Mouse (Mus musculus): ENCODE measurements around the gene Fam186b.

The Fam186b gene

DNA sequence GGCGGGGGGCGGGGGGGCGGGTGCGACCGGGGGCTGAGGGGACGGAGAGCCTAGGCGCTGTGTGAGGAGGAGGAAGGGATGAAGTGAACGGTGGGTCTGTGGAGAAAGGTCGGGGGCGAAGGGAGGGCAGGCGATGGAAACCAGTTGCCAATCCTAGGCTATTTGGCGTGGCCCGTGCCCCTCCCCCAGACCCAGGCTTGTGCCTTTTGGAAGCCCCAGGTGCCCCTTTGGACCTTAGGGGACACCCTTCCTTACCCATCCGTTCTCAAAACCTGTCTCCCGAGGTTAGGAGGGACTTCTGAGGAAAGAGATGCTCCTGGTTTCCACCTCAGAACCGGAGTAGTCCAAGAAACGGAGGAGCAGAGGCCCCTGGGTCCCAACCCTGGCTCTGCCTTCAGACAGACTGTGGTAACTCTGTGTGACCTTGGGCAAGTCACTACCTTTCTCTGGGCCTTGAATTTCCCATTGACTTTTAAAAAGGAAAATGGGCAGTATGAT is at the start of gene Fam186b:
TSS of gene Fam186b (minus strand) at position 405 of the 498 bp plus-strand sequence.
- no peak for DNase-seq (ENCODE audit: extremely low spot score, low spot score)

DNA sequence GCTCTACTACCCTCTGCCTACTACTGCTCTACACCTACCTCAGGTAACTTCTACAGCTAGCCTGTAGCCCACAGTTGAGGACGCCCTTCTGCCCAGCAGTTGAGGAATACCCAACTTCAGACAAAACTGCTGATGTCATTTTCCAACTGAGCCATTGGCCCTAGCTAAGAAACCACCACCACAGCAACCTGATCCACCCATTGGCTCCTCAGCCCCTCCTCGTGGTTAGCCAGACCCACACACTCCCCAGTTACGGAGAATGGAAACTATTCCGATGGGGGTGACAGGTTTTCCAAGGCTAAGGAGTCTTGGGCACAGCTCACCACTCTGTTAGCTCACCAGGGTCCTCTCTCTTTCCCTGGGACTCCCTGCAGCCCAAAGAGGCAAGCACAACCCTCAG is 49.3 kb upstream of the Fam186b start:
- no peak for DNase-seq (ENCODE audit: extremely low spot score, low spot score)

DNA sequence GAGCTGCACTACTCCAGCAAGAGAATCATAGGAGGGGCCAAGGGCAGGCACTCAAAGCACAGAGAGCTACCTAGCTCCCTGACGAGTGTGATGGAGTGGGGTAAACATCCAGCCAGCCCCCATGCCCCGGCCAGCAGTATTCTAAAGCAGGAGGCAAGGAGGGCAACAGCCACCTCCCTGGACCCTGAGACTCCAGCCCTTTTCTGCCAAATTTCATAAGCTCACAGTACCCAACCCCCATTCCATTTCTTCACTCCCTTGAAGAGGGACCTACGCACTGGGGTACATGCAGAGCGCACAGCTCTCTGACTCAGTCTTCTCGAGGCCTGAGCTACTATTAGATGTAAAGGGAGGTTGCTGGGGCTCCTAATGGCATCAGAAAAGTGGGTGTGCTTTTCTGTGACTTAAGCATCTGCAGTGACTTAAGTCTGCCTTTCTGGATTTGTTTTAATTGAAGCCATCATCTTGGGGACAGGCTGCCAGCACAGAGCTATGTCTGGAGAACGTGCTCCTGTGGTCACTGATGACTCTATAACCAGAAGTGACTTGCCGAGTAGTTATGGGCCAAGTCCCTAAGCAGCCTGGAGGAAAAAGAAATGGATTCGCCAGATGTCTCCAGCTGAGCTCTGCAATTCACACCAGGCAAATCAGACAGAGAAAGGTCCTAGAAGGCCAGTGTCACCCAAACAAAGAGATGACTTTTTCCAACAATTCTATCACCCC is 48.6 kb upstream of the Fam186b start:
- DNase-seq (ENCODE audit: extremely low spot score, low spot score): no peak

DNA sequence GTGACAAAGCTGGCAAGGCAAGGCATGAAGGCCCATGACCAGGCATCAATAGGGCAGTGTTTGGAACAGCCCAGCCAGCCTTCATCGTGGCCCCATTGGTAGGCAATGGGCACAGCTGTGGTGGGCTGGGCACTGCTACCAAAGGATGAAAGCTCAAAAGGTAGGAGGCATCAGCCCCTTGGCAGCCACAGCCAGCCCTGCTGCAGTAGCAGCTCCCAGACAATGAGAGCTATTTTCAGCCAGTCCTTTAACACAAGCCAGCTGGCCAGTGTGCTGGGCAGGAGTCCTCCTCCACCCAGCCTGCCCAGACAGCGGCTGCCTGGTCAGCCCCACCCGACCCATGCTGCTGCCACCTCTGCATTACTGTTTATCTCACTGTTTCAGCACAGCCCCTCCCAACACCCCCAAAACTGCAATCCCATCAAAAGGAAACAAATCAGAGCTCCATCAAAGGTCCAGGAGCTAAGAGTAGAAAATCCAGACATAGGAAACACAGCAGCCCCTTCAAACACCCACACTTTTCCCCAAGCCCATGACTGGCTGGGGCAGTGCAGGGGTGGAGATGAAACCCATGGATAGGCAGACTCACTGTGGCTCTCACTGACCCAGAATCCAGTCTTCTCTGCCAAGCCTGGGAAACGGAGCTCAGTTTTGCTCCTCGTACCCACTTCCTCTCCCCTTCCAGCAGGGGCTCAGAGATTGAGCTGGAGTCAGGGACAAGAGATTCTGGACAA is 47.9 kb upstream of the Fam186b start:
- no peak for DNase-seq (ENCODE audit: extremely low spot score, low spot score)

DNA sequence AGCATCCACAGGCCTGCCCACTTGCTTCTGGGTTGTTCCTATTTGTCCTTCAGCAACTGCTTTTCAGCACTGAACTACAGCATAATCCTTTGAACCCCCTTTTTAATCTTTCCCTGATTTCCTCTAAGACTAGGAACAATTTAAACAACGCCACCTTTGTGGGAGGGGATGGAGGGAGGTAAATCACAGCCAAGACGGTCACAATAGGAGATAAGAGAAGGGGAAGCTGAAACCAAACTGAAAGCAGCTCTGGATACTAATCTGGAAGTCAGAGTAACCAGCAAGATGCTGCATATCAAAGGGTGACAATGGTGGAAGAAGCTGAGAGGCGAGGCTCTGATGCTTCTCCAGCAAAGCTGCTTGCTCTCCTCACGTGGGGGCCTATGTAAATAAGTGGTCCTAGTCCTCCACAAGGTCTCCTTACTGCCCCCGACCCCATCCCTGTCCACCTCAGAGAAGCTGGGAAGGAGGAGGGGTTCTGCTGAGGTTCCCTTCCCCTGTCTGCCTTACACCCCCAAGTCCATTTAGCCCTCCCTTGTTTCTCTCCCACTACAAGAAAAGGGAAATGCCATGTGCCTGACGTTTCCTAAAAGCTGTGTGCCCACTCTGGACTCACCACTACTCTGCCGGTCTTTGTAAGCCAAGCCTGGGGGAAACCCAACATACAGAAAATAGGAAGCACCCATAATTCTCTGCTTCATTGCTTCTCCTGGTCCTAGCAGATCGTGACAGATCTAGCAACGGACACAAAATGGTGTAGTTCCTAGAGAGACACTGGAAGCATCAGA is 46.7 kb upstream of the Fam186b start:
- no peak for DNase-seq (ENCODE audit: extremely low spot score, low spot score)

DNA sequence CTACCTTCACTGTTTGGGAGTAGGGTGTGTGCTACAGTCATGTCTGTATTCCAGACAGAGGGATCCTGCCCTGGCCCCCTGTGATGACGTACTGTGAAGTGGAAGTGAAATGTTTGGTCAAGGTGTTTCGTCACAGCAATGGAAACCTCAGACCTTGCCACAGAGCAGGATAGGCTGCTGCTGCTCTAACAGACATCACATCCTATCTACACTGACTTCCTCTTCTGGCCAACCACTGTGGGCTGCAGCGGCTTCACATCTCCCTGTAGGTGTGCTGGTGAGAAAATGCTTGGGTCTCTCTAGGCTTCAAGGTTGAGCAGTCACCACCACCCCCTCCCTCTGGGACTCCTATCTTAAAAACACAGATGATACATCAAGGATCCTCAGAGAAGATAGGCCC is 45.4 kb upstream of the Fam186b start:
- DNase-seq (ENCODE audit: extremely low spot score, low spot score): no peak

DNA sequence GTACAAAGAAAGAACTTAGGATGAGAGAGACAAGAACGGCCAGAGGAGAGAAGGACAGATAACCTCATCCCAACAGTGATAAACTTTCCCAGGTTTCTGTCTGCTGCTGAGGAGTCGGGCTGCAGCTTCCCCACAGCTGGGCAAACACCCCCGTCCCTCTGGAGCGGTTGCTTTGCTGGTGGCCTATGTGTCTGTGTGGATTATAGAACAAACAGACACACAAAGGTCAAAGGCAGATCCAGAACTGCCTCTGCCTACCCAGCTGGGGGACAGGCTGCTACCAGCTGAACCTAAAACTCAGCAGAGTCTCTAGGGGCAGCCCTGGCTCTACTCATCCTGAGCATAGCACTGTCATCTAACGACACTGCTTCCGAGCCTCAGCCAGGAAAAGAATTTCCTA is 44.0 kb upstream of the Fam186b start:
- DNase-seq (ENCODE audit: extremely low spot score, low spot score): no peak

DNA sequence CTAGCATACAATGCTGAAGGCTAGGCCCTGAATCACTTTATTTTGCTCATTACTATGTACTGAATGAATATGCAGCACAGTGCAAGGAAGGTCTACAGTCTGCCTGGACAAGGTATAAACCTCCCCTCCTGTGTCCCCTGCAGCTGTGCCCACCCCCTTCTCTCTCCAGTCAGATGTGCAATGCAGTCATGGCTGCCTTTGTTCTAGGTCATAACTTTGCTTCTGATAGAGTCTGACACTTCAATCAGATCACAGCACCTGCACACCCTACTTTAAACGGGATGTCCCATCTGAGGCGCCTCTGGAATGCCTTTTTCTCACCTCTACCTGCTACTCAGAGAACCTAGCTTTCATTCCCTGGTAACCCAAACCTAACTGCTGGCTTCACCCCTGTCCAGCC is 43.2 kb upstream of the Fam186b start:
- DNase-seq (ENCODE audit: extremely low spot score, low spot score): no peak

DNA sequence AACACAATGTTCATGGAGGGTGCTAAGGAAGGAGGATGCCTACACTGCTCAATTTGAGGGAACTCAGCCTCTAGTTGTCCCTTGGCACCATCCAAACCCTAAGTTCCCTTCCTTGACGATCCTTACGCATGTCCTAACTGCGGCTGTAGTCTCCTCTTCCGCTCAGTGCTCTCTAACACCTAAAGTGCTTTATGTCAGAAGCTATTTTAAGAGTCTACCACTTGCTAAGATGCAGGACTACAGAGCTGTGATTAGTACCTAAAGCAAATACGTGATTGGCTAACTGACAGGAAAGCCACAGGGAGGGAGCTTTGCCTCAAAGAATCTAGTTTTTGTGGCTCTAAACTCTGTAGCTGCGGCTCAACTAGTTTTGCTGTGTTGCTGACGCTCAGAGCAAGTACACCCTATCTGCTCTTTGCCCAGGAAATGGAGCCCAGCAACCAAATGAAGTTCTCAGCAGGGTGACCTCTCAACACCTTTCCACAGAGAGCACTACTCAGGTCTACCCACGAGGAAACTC is 40.2 kb upstream of the Fam186b start:
- no peak for DNase-seq (ENCODE audit: extremely low spot score, low spot score)

DNA sequence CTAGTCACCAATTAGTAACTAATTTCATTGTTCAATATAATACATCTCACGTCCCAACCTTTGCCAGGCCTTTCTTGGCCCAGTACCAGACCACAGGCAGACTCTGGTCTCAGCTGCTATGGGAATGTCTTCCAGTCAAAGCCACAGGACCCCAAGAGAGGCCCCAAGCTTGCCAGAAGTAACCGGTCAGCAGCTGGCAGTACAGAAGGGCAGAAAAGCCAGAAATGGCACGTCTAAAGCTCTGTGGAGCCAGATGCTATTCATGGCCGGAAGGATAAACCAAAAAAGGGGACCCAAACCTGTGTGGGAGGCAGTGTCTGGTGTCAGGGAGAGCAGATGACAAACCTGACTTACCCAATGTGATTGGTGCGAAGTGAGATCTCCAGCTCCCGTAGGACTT is 38.8 kb upstream of the Fam186b start:
- no peak for DNase-seq (ENCODE audit: extremely low spot score, low spot score)

DNA sequence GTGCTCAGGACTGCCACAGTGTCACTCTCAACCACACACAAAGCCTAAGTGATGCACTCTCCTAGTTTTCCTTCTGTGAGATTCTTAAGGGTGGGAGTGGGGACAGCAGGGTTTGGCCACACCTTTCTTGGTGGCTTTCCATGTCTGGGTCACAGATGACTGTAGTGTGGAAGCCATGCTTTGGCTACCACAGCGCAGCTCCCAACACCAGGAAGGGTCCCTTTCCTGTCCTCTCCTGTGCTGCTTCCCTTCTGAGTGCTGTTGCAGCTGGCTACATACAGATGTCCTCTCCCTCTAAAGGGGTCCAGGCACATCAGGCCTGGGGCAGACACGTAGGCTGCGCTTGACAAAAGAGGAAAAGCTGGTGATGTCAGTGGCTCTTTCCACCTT is 38.0 kb upstream of the Fam186b start:
- no peak for DNase-seq (ENCODE audit: extremely low spot score, low spot score)

DNA sequence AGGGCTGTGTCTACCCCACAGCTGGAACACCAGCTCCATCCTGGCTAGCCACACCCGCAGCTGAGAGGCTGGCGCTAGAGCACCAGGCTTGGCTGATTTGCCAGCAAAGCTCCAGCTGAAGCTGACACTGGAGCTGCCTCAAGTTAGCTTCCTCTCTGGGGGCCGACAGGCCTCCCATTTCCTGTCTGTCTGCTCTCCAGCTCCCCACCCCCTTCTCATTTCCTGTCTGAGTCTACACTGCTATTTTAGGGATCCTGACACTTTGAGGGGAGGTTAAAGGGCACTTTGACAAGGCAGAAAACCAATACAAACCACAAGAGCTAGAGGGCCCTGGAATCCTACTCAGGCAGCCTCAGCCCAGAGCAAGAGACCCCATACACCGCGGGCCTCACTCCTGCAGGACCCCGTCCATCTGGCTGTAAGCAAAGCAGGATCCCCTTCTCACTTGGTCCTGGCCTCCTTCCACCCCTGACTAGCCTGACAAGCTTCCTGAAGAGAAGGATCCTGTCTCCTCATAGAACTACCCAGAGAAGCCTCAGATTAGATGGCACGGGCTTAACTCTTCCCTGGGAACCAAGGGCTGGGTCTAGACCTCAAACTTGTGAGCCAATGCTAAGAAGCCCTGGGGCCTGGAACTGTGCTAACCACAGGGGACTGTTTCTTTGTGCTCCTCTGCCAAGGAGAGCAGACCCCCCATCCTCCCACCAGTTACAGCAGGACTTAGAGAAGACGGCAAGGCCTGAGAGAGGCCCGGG is 37.4 kb upstream of the Fam186b start:
- peak; percentile 66 for DNase-seq (ENCODE audit: extremely low spot score, low spot score)

DNA sequence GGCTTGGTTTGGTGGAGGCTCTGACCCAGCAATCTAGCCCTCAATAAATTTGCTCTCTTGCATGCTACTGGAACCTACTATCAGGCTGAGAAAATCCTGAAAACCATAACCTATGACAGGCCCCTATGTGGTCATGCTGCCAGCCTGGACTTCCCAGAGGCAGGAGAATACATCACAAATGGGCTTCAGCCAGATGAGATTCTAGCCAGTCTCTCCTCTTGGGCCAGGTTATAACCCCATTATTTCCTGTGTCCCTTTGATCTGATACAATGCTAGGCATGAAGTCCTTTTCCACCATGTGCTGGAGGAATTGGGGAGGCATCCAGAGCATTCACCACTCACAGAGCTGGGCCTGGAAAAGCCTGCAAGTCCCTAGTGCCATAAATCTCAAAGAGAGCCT is 36.4 kb upstream of the Fam186b start:
- DNase-seq (ENCODE audit: extremely low spot score, low spot score): no peak

DNA sequence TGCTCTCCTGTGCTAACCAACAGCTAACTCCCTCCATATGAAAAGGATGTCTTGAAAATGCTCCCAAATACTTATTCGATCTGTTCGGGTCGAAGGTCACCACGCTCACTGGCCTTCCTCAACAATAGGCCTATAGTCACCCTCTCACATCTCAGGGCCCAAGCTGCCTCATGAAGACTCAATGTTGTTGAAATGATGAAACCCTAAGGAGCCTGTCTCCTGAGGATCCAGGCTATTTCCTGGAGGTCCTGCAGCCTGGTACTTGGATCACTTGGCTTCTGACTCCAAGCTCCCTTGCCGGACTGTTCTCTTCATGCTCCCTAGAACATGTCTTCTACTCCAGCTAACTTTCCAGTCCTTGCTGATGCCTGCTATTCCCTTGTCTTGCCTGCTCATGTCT is 35.7 kb upstream of the Fam186b start:
- DNase-seq (ENCODE audit: extremely low spot score, low spot score): no peak

DNA sequence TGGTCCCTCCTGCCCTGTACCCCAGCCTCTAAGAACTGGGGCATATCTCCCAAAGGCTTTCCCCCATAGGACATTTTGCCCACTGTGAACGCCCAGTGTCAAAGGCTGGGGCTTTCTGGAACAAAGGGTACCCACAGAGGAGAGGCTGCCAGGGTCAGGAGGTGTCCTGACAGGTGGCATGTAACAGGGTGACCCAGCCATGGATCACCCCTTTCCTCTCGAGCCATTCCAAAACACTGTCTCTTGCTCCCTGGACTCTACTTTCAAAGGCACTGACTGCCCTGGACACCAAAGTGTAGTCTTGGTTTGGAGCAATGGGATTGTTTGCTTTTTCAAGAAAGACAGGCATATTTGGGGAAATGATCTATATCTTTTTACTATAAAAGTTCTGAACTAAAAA is 34.6 kb upstream of the Fam186b start:
- DNase-seq (ENCODE audit: extremely low spot score, low spot score): no peak

DNA sequence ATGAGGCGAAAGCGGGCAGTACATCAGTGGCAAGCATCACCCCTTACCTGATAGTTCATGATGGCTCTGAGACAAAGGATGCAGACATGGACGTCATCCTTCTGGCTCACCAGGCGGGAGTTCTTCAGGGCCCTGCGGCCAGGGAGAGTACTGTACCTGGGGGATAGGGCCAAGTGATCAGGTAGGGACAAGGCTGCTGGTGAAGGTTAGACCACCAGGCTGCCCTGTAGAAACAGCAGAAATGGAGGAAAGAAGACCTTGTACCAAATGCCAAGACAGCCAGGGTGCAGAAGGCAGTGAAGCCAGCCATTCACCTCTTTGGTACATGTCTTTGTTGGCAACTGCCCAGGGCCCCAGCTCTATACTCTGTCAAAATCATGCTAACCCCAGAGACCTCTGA is 32.3 kb upstream of the Fam186b start:
- no peak for DNase-seq (ENCODE audit: extremely low spot score, low spot score)

DNA sequence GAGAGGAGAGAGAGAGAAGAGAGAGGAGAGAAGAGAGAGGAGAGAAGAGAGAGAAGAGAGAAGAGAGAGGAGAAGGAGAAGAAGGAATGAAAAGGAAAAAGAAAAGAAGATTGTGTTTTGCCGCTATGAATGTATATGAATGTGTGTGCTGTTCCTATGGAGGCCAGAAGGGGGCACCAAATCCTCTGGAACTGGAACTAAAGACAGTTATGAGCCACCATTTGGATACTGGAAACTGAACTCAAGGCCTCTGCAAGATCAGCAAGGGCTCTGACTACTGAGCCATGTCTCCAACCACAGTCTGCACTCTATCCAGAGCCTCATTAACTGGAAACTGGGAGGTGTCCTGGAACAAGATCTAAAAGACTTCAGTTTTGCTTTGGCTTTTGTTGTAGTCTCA is 31.3 kb upstream of the Fam186b start:
- no peak for DNase-seq (ENCODE audit: extremely low spot score, low spot score)

DNA sequence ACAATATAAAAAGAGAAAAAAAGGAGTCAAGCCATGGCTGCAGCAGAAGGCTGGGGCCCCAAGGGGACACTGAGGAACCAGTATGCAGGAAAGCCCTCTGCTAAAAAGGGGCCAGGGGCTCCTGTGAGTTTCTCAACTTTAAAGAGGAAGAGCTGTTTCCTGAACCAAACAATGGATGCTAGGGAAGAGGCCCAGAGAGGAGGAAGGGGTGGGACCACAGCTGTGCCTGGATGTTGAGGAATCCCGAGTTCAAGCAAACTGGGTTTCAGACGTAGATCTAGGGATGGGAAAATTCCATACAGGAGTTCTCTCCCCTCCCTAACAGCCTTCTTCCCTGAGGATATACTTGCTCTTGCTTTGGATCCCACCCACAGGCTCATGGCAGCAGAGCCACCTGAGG is 30.7 kb upstream of the Fam186b start:
- no peak for DNase-seq (ENCODE audit: extremely low spot score, low spot score)

DNA sequence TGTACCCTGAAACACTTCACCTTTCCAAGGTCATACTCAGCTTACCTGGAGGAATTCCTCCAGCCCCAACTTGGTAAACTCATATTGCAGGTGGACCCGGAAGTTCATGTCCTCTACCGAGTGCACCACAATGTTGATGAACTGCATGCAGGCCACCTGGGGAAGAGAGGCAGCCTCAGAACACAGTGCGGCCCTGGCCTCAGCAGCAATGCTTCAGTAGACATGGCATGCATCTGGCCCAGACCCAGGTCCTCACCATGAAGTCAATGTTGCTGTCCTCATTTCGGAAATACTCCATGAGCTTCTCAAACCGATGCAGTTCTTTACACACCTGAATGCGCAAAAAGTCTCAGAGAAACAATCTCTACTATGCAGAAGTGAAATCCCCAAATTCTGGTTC is 29.9 kb upstream of the Fam186b start:
- DNase-seq (ENCODE audit: extremely low spot score, low spot score): no peak

DNA sequence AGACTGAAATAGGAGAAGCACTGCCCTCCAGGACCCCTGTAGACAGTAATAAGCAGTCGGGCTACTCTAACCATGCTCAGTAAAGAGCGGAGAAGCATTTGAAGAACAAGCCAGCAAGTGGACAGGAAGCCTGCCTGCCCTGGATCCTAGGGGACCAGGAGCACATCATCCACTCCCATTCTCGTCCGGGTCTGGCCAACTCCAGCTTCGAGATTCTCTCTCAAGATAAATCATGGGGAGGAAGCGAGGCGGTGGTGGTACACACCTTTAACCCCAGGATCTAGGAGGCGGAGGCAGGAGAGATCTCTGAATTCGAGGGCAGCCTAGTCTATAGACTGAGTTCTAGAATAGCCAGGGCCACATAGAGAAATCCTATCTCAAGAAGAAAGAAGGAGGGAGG is 28.5 kb upstream of the Fam186b start:
- DNase-seq (ENCODE audit: extremely low spot score, low spot score): no peak

DNA sequence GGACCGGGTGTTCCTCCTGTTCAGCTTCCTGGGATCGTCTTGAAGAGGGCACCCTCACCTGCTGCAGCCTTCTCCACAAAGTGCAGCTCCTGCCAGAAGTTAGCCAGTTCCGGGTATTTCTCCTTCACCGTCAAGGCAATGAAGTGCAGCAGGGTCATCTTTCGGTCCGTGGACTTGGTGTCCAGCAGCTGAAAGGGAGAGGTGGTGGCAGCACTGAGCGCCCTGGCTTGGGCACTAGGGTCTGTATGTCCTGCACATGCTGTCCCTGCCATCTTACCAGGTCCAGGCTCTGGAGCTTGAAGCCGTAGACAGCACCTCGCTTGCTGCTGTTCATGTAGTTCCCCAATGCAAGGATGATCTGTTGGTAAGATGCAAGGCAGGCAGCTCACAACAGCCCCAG is 25.3 kb upstream of the Fam186b start:
- no peak for DNase-seq (ENCODE audit: extremely low spot score, low spot score)

Data from neural tube, embryonic 10.5 days (tissue).